Mouse (Mus musculus) fibroblast of lung, adult 2 months (primary cell): ENCODE results near the gene Rps6kb2.

Experiments
- DNase-seq: peaks from one replicate; pipeline ENCODE4 v3.0.0-alpha.2; 2011; ENCODE audit warnings: low read depth

The Rps6kb2 gene

DNA sequence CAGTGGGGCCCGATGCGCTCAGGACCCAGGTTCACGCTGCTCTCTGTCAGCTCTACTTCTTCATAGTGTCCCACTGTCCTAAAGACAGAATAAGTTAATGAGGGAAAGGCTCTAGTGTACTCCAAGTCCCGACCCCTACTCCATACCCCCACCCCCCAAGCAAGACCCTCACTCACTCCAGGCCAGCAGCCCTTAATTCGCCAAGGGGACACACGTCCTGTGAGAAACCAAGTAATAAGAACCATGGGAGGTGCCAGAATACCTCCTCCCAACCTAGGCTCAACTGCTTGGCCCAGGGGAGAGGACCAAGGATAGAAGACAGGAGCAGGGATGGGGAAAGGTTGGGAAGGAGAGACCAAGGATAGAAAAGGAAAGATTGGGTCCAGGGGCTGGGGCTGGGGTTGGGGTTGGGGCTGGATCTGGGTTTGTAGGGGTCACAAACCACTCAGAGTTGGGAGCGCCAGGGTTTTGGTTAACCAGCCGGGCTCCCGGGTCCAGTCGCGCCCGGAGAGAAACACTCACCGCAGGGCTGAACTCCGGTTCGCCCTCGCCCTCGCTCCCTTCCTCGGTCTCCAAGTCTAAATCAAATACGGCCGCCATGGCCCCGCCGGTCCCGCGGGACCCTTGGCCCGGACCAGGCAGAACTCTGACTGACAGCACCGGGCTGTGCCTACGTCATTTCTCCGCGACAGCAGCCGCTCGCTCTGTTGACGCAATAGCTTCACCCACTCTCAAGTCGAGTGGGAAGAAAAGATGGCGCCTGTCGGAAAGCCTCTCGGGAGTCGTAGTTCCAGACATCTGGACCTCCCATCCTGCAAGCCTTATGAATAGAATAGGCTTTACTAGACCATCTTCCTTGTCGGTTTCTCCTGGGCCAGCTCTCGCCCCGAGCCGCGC lies at the start of gene Rps6kb2:
Rps6kb2 (minus strand) TSS at position 709 of the 897 bp plus-strand sequence.
- DNase-seq: peak; percentile 91

DNA sequence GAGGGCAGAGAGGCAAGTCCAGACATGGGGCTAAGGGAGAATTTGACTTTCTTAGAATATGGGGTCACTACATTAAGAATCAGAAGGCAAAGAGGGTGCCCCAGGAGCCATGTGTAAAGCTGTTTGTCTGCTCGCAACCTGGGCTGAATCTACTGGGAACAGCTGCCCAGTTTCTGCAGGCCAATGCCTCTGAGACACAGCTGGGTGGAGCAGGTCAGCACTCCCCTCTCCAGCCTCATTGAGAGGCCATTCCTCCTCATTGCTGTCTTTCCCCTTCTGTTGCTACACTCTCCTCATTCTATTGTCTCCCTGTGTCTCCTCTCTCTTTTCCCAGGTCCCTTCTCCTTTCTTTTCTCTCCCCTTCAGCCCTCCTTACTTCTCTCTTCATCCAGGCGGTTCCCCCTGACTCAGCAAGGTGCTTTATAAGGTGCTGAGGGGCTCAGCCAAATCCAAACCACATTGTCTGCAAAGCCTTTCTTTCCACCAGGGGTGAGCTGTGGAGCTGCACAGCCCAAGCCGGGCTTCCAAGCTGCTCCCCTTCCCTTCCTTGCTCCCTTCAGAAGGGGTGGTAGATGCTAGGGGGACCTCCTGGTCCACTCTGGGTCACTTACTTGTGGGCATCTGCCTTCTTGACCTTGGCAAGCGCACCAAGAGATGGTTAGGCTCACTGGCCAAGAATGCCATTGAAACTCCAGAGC lies 48.9 kb upstream of the Rps6kb2 start:
- DNase-seq: no peak

DNA sequence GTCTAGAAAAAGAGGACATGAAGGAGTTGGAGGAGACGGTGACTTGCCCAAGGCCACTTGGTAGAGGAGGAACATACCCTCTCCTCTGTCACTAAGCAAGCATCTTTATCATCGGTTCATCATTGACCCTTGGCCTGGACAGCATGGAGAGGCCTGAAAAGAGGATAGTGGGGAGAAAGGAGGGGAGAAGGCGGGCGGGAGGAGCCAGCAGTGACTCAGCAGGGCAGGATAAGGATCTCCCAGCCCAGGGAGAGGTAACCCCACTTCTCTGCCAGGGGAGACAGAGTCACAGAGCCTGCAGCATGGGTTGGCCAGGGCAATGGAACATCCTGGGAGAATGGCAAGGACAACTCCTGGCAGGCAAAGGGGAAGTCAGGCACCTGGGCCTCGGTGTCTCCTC lies 45.4 kb upstream of the Rps6kb2 start:
- DNase-seq: no peak

DNA sequence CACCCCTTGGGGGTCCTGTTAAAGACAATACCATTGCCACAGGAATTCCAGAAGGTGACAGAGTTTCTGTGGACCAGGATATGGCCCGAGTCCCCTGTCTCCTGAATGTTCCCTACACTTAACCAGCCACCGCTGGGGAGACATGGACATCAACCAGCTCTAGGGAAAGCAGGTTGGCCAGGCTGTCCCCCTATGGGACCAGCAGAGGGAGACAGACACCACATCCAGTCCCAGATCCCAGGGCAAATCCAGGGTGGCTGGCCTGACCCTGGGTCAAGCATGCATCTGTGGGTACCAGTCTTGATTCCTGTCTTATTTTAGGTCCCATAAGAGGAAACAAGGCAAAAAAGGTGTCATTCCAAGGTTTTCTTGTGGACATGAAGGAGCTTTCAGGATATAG lies 43.8 kb upstream of the Rps6kb2 start:
- no peak for DNase-seq

DNA sequence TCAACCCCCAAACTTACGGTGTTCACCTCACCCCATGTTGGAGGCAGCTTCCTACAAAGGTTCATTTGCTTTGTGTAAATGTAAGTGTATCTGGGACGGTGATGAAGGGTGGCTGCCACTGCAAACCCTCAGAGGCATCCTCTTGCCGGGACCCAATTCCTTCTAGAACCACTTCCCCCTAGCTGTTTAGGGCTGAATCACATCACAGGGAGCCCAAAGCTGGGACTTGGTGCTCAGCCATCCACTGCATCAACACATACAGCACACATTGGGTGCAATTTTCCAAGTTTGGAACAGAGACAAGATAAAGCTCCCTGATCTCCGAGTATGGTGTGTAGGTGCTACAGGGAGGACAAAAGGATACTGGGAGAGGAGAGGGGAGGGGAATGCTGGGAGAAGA lies 41.7 kb upstream of the Rps6kb2 start:
- no peak for DNase-seq

DNA sequence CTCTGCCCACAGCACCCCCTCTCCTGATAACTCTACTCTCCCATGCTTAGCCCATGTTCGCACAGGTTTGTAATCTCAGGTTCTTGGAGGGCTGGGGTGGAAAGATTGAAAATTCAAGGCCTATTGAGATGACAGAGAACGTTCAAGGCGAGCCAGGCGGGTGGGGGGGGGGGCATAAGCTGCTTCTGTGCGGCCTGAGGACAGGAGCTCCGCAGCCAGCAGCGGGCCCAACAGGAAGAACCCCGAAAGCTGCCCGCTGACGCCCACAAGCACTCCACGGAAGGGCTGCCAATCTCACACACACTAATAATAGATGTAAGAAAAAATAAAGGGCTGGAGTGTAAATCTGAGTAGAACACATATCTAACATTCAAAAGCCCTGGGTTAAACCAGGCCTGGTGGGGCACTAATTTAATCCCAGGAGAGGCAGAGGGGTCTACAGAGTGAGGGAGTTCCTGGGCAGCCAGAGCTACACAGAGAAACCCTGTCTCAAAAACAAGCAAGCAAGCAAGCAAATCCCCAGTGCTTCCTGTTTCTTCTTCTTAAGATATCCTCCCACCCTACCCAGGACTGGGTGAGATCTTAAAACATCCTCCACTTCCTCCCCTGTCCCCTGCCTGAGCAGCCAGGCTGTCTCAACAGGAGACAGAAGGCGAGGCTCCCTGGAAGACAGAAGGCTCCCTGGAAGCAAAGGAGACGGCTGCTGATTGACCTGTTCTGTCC lies 40.6 kb upstream of the Rps6kb2 start:
- no peak for DNase-seq

DNA sequence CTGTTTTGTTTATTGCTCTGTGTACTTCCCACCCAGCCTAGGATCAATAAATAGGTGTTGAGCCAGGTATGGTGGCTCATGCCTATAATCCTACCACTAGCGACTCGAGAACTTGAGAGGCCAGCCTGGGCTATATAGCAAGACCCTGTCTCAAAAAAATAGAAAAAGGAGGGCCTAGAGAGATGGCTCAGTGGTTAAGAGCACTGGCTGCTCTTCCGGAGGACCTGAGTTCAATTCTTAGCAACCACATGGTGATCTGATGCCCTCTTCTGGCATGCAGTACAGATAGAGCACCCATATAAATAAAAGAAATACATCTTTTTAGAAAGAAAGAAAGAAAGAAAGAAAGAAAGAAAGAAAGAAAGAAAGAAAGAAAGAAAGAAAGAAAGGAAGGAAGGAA lies 40.0 kb upstream of the Rps6kb2 start:
- DNase-seq: no peak

DNA sequence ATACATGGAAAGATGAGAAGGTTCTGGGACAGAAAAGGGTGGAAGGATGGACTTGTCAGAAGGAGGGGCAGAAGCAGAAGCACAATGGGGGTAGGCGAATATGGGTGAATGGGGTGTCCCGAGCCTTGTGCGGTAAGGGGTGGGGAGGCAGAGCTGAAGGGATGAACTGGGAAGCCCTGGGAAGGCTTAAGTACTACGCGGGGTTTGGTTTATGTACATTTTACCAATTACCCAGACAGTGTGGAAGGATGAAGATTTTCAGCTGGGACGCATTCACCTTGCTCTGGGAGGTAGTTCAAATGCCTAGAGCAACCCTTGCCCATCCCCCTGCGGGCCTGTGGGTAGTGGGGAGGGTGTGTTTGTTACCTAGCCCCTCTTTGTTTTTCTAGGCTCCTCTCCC lies 39.0 kb upstream of the Rps6kb2 start:
- DNase-seq: no peak

DNA sequence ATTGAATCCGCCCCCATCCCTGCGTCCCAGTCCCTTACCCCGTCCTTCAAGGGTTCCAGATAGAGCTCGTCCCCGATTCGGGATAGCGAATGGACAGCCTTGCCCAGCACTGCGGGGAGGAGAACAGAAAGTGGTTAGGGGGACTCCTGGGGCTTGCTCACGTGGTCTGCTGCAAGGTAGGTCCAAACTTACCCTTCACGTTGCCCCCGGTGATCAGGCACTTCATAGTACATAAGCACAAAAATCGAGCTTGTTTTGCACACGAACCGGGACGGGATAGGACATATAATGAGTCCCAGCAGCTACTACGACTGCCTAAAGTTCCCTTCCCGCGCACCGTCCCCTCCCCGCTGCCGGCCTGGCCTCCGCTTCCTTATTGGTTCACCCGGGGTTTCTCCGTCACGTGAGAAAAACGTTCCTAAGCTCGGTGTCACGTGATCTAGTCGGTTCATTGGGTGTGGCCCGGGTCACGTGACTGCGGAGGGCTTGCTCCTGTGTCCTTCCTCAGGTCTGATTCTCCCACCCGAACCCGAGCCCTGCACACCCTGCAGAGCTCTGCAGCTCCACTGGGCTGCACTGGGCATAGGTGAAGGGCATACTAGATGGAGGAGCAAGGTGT lies 38.2 kb upstream of the Rps6kb2 start, which contains the start of gene Rad9a:
Rad9a (minus strand) TSS at position 372 of the 619 bp plus-strand sequence.
- DNase-seq: peak; percentile 87

DNA sequence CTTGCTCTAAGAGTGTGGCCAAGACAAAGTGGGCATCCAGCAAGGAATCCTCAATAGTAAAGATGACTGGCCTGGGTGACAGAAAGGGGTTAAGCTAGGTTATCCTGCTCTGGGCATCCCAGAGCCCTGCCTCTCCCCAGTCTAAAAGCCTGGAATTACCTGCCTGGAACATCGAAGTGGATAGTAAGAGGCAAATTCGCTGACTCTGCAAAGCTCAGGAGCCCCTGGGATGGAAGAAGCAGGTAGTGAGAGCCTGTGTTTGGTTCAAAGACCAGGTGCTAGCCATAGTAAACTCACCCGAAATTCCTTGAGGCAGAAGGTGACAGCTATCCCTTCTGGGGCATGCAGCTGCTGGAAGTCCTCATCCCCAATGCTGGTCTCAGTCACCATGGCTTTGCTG lies 34.0 kb upstream of the Rps6kb2 start:
- DNase-seq: no peak

DNA sequence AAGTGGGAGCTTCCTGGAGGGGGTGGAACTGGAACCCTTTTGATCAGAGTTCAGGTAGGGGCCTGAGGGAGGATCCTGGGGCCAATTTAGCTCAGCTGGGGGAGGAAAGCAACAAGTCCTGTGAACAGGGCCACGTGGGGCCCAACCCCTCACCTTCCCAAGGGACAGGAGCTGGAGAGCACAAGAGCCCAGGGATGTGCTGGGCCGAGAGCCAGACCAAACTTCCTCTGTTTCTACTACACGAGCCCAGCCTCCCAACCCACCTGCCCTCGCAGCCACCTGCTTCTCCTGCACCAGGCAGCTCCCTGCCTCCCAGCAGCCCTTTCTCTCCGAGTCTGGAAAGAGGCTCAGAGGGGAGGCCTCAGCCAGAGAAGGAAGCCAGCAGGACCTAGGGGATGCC lies 33.4 kb upstream of the Rps6kb2 start:
- DNase-seq: no peak

DNA sequence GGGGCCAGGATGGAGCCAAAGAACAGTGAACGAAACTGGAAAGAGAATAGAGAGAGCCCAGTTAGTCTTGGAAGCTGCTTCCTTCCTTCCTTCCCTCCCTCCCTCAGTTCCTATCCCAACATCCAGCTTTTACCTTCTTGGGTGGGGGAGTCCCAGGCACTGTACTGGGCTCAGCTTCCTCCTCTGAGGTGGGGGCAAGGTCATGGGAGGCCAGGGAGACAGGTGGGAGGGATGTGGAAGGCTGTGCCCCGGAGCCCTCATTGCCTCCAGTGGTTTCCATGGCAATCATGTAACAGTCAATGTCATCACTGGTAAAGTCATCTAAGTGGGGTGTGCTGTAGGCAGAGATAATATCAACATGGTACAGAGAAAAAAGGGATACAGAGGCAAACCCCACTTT lies 32.9 kb upstream of the Rps6kb2 start:
- DNase-seq: no peak

DNA sequence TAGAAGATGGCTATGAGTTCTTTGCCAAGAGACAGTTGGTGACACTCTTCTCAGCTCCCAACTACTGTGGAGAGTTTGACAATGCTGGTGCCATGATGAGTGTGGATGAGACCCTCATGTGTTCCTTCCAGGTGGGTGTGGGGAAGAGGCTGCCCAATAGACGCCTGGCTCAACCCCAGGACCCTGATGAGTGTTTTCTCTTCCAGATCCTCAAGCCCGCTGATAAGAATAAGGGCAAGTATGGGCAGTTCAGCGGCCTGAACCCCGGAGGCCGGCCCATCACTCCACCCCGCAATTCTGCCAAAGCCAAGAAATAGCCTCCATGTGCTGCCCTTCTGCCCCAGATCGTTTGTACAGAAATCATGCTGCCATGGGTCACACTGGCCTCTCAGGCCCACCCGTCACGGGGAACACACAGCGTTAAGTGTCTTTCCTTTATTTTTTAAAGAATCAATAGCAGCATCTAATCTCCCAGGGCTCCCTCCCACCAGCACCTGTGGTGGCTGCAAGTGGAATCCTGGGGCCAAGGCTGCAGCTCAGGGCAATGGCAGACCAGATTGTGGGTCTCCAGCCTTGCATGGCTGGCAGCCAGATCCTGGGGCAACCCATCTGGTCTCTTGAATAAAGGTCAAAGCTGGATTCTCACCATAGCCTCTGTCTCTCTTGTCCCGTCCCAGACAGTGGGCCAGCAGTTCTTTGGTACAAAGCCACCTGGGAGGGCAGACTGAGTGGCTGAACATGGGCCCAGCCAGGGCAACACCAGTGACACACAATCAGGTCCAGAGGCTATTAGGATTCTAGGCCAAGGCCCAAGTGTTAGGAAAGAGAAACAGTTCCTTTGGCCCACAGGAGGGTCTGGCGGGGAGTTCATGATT lies 31.9 kb upstream of the Rps6kb2 start:
- no peak for DNase-seq

DNA sequence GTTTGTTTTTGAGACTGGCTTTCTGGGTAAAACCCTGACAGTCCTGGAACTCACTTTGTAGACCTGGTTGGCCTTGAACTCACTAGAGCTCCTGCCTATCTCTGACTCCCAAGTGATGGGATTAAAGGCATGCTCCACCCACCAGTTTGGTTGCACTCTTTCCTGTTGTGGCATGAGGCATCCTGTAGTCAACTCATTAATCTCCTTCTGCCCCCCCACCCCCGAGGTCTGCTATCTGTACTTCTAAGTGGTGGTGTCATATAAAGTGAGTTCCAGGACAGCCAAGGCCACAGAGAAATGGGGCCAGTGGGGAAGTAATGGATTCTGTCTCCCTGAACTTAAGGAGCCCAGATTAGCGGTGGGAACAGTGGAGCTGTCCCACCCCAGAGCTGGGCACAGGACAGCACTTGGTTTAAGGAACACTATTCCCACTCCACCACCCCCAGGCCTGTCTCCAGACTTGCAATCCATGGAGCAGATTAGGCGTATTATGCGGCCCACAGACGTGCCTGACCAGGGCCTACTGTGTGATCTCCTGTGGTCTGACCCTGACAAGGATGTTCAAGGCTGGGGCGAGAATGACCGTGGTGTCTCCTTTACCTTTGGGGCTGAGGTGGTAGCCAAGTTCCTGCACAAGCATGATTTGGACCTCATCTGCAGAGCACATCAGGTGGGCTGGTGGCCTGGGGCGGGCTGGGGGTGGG lies 31.0 kb upstream of the Rps6kb2 start:
- no peak for DNase-seq

DNA sequence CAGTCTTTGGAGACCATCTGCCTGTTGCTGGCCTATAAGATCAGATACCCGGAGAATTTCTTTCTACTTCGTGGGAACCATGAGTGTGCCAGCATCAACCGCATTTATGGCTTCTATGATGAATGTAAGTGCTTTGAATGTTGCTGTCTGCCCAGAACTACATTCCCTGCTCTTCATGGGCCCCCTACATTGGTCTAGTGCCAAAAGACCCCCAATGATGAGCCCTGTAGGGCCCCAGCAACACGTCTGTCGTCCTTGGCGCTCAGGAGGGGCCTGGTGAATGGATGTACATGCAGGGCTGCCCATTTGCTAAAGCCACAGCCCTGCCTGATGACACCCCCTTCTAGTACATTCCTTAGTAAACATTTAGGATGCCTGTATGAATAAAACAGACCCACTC lies 30.0 kb upstream of the Rps6kb2 start:
- no peak for DNase-seq

DNA sequence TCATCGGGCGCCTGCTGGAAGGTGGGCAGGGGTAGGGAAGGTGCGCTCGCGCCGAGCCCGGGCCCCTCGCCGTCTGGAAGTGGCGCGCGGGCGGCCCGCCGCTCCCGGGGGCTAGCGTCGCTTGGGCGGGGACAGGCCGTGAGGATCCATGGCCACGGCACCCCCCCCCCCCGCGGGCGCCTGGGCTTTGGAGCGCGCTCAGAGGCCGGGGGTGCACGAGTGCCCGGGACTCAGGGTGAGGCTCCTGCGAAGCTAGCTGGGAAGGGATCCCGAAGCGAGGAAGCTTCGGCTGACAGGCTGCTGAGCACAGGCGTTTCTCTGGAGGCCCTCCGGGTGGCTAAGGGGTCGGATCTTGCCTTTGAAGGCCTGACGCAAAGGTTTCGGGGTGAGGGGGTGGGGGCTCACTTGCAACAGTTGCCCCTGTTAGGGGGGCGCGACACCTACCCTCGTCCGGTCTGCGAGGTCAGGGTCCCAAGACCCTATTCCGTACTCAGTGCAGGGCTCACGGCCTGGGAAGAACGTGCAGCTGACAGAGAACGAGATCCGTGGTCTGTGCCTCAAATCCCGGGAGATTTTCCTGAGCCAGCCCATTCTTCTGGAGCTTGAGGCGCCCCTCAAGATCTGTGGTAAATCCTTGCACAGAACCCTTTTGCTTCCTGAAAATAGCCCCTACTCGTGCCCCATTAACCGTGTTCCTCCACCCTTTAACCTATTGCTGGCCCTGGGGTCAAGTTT lies 29.3 kb upstream of the Rps6kb2 start:
- no peak for DNase-seq

DNA sequence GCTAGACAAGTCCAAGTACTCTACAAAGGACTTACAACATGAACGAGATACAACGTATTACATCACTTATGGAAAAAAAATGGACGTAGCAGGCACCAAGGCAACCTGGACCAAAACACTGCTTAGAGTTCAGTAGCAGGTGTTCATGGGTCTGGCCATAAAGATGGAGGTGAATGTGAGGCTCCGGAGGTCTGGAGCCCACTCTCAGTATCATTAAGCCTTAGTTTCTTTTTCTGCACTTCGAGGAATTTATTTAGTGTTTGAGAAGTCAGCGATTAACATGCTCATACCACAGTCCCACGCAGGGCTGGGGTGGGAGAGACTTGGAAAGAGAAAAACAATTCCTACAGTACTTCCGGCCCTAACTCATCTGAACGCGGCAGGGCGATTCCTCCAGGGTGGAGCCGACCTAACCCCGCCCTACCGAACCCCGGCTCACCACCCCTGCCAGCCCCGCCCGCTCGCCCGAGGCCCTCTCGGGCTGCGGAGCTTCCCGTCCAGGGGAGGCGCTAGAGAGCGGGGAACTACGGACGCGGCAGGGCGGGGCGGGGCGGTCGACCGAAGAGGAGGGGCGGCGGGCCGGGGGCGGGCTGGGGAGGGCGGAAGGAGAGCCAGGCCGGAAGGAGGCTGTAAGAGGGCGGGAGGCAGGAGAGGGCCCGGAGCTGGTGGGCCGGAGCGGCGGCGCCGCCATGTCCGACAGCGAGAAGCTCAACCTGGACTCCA lies 28.5 kb upstream of the Rps6kb2 start, which contains the start of gene Ppp1ca:
Ppp1ca (plus strand) TSS at position 538 of the 723 bp plus-strand sequence.
- peak; percentile 73 for DNase-seq

DNA sequence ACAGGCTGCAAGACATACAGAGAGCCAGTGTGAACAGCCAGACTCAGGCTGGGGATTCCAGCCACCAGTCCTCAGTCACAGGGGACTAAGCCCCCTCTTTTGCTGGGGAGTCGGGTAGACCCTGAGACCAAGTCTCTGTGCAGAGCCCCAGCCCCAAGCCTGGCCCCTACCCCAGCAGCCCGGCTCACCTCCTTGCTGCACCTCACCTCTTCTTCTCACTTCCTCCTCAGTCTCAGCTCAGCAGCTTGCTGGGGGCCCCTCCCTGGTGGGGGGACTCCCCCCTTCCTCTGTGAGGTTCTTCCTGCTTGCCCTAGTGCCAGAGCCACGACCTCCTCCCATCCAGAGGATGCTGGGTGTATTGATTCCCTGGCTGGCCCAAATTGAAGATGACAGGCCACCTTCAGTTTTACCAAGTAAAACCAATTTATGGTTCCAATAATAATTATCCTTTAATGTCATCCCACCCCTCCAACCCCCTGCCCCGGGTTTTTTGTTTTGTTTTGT lies 27.7 kb upstream of the Rps6kb2 start, which contains the start of gene Tbc1d10c:
Tbc1d10c (minus strand) TSS at position 454 of the 504 bp plus-strand sequence.
- no peak for DNase-seq
